Mouse (Mus musculus) ES-Bruce4 (cell line): Measurements from ENCODE around the gene Myg1.

Experiments
- EP300 ChIP-seq: IDR thresholded peaks from 2 replicates; pipeline ENCODE4 v1.6.1; 2011; ENCODE audit warnings: low read depth, low read length; ENCODE audit not compliant: insufficient read depth
- POLR2A ChIP-seq: IDR thresholded peaks from one replicate; pipeline ENCODE4 v1.8.1; 2011; ENCODE audit warnings: low read length; ENCODE audit not compliant: insufficient read depth

DNA sequence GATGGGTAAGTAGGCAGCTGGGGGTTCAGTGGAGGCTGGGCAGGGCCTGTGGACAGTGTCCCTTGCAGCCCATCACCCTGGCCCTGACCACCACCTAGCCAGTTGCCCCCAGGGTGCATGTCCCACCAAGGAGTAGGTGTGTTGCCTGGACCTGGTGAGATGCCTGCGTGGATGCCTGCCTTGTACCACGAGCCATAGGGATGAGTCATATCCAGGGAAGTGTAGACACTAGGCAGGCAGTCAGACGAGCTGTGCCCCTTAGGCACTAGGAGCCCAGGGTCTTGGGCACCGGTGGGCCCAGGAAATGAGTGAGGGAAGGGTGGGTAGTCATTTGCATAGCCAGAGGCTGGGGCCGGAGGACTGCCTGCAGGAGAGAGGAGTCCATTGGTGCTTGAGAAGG is 27.3 kb downstream of the Myg1 start:
- TF ChIP-seq POLR2A (no peak), EP300 (no peak)
